ENCODE assay signal across 26 mouse cellular contexts in the genomic region with DNA sequence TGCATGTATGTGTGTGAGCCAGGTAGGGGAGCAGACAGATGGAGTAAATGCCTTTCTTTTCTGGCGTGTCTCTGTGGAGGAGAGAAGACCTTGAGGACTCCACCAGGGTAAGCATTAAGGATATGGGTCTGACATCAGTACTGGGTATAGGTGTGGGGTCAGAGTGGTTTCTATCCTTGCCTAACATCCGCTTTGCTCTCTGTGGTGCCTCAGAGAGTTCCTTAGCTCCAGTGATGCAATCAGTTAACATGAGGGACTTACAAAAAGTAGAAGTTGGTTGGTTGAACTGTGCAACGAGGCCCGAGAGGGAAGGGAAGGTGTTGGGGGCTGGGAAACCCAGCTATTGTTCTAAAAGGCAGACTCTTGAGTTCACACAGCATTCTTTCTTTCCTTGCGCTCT. TPM values are rescaled to one million over a fixed set of nuclear protein-coding genes. Genes with fewer than 3 reads are reported as not detected.
DNase-seq lines count a peak whose midpoint lies in the region; ATAC-seq and TF ChIP-seq lines count a peak whose summit lies in the region.
"Had no signal": no experiment of that assay in that cellular context is flagged by ENCODE, and none has a peak within 500 bp of the region (broad histone marks: within the 10 kb centered on the region; RNA-seq: fewer than 3 reads in every experiment).

No protein-coding gene starts in this region.

- no peak for TF ChIP-seq CTCF in MEL (IDR thresholded peaks at IDR 0.05 in 2 of 3, conservative IDR thresholded peaks at IDR 0.05 in 1 of 3; ENCODE audit: control insufficient read depth in 1 of 3, insufficient read depth in 1 of 3, low read depth in 2 of 3, low read length in 3 of 3, poor library complexity in 1 of 3, severe bottlenecking in 1 of 3)
- TF ChIP-seq CTCF in left cerebral cortex, adult 2 months (IDR thresholded peaks at IDR 0.05), result no peak

- no peaks in the 10 kb centered on the region for H3K79me2 ChIP-seq in MEL (ENCODE audit: control insufficient read depth, insufficient read depth, low read length, poor library complexity)

- H3K27me3 ChIP-seq in MEL (ENCODE audit: control insufficient read depth in 1 of 2, insufficient read depth in 2 of 2, low read length in 2 of 2), result peaks cover 0 to 4% of the 10 kb centered on the region in 2 experiments; a peak in 1 of 4 replicates
- H3K27me3 ChIP-seq in liver, embryonic 15.5 days, result no peaks in the 10 kb centered on the region
- H3K27me3 ChIP-seq: forebrain, embryonic 15.5 days had no signal

- peaks cover 0 to 10% of the 10 kb centered on the region in 2 experiments; a peak in 1 of 4 replicates for H3K4me1 ChIP-seq in MEL (ENCODE audit: control insufficient read depth in 1 of 2, insufficient read depth in 2 of 2, low read length in 2 of 2)
- H3K4me1 ChIP-seq in liver, embryonic 15.5 days (replicated peaks), result no peaks in the 10 kb centered on the region
- H3K4me1 ChIP-seq: forebrain, embryonic 15.5 days; heart, embryonic 10.5 days had no signal

- intact Hi-C loops in left cerebral cortex, adult 2 months (cut with DNase I), result no loop called here

- TF ChIP-seq POLR2A in MEL (IDR thresholded peaks at IDR 0.05; ENCODE audit: control insufficient read depth in 1 of 2, insufficient read depth in 1 of 2, low read depth in 1 of 2, low read length in 2 of 2, poor library complexity in 1 of 2), result no peak

- WGBS in liver, embryonic 15.5 days (ENCODE audit: insufficient replicate concordance), result 22% methylated on average over 5 of the region's 5 CpGs

- no peak for TF ChIP-seq EP300 in MEL (IDR thresholded peaks at IDR 0.05; ENCODE audit: low read depth in 1 of 2, low read length in 2 of 2)

- H3K27ac ChIP-seq in MEL (ENCODE audit: control insufficient read depth, low read depth, low read length), result no peak overlapping the region
- peak overlapping the region; percentile 55 for H3K27ac ChIP-seq in liver, embryonic 15.5 days (replicated peaks)
- H3K27ac ChIP-seq in left cerebral cortex, adult 2 months, result no peak overlapping the region
- H3K27ac ChIP-seq: forebrain, embryonic 15.5 days; heart, embryonic 10.5 days; hindbrain, embryonic 14.5 days; stomach, postnatal 0 days had no signal

- no peaks in the 10 kb centered on the region for H3K9me3 ChIP-seq in MEL (replicated peaks; ENCODE audit: insufficient read depth, low read length)
- no peaks in the 10 kb centered on the region for H3K9me3 ChIP-seq in liver, embryonic 15.5 days (replicated peaks)
- H3K9me3 ChIP-seq: forebrain, embryonic 15.5 days; heart, embryonic 10.5 days had no signal

- H3K9ac ChIP-seq in MEL (ENCODE audit: control insufficient read depth, low read depth, low read length, poor library complexity, severe bottlenecking), result peak overlapping the region; percentile 21
- H3K9ac ChIP-seq in liver, embryonic 15.5 days, result no peak overlapping the region
- H3K9ac ChIP-seq: forebrain, embryonic 15.5 days; hindbrain, embryonic 14.5 days had no signal

- no peak overlapping the region for H3K4me2 ChIP-seq in liver, embryonic 15.5 days
- H3K4me2 ChIP-seq: forebrain, embryonic 15.5 days; hindbrain, embryonic 14.5 days had no signal

- TF ChIP-seq RAD21 in MEL (IDR thresholded peaks at IDR 0.05; ENCODE audit: low read depth, low read length), result no peak

- peaks cover 0 to 4% of the 10 kb centered on the region in 2 experiments; a peak in 2 of 4 replicates for H3K36me3 ChIP-seq in MEL (ENCODE audit: control insufficient read depth in 1 of 2, insufficient read depth in 2 of 2, low read length in 2 of 2)
- no peaks in the 10 kb centered on the region for H3K36me3 ChIP-seq in liver, embryonic 15.5 days (replicated peaks)
- H3K36me3 ChIP-seq: forebrain, embryonic 15.5 days; heart, embryonic 10.5 days had no signal

- peak; percentile 26 to 47 for DNase-seq in lung, adult 18-20 months
- no peak for DNase-seq in lung, postnatal 10 days
- peak; percentile 66 for DNase-seq in MEL (ENCODE audit: low read depth, low spot score)
- peak; percentile 27 to 57 for DNase-seq in monocyte, adult 2 months (ENCODE audit: low read depth in 1 of 2, low spot score in 2 of 2)
- DNase-seq in right cerebral cortex, postnatal 4 days, result no peak
- no peak for DNase-seq in adrenal gland, adult 18-20 months (ENCODE audit: low spot score in 2 of 2)
- DNase-seq in left cerebral cortex, adult 2 months (ENCODE audit: extremely low spot score in 1 of 2, low spot score in 2 of 2), result no peak
- DNase-seq: adrenal gland, adult 8-10 months; cerebellum, adult 11-12 months; cerebellum, postnatal 14 days; embryo, embryonic 11 days; gastrocnemius, postnatal 25 days; kidney, adult 9 months; kidney, postnatal 36 days; left cerebral cortex, postnatal 4 days; right cerebral cortex, adult 18-20 months had no signal

- no peak overlapping the region for H3K4me3 ChIP-seq in MEL (ENCODE audit: control insufficient read depth in 1 of 2, insufficient read depth in 1 of 2, low read depth in 2 of 2, low read length in 2 of 2)
- H3K4me3 ChIP-seq in liver, embryonic 15.5 days (replicated peaks), result no peak overlapping the region
- H3K4me3 ChIP-seq in left cerebral cortex, adult 2 months, result no peak overlapping the region
- H3K4me3 ChIP-seq: forebrain, embryonic 15.5 days; heart, embryonic 10.5 days had no signal

- peak; percentile 35; the same call in 1 of the 2 replicates for ATAC-seq in liver, embryonic 15.5 days (ENCODE audit: insufficient read depth)
- ATAC-seq: forebrain, embryonic 15.5 days; midbrain, embryonic 16.5 days had no signal

TF ChIP-seq in MEL, 35 proteins besides CTCF, POLR2A, EP300 and RAD21:
- TF ChIP-seq GATA1 (IDR thresholded peaks at IDR 0.05; ENCODE audit: low read depth, low read length) (0 out of 2 replicates have a peak, but pooled peaks have one; percentile 24), HCFC1 (IDR thresholded peaks at IDR 0.05; ENCODE audit: low read depth, low read length) (no peak), BHLHE40 (IDR thresholded peaks at IDR 0.05; ENCODE audit: borderline replicate concordance, low read depth, low read length) (no peak), MYC (IDR thresholded peaks at IDR 0.05; ENCODE audit: low read depth, low read length) (0 out of 2 replicates have a peak, but pooled peaks have one; percentile 53), NRF1 (IDR thresholded peaks at IDR 0.05; ENCODE audit: insufficient read depth, low read depth, low read length, poor library complexity, severe bottlenecking) (no peak), JUND (IDR thresholded peaks at IDR 0.05; ENCODE audit: low read depth, low read length) (no peak), TCF12 (IDR thresholded peaks at IDR 0.05; ENCODE audit: low read depth, low read length) (no peak), MAZ (IDR thresholded peaks at IDR 0.05; ENCODE audit: low read depth, low read length) (no peak), GABPA (IDR thresholded peaks at IDR 0.05; ENCODE audit: low read depth, low read length) (no peak), TBP (IDR thresholded peaks at IDR 0.05; ENCODE audit: low read depth, low read length) (no peak), USF2 (IDR thresholded peaks at IDR 0.05; ENCODE audit: borderline replicate concordance in 1 of 2, insufficient read depth in 1 of 2, low read depth in 1 of 2, low read length in 2 of 2) (no peak)

RNA-seq across cellular contexts. Expression of gene Mcemp1, which starts 1.1 kb away (rescaled TPM):
- total RNA-seq in MEL (2012; rRNA removed), result not detected in 2 replicates
- not detected for polyA plus RNA-seq in MEL (2012; ENCODE audit: insufficient read depth in 1 of 2, insufficient read length in 2 of 2, low read depth in 1 of 2, low replicate concordance in 2 of 2, missing spikeins in 1 of 2)
- polyA plus RNA-seq in liver, embryonic 15.5 days (2015; fragmentation: Nextera tagmentation; extraction: Ambion mirVana), result 8.2 and 8.9 TPM in 2 replicates
- total RNA-seq in adrenal gland, adult 18-20 months (2021), result under 1 TPM in 1 of 2 experiments, not detected in 1; 0.32 TPM
- total RNA-seq in left cerebral cortex, adult 2 months (2021), result under 1 TPM; 0.23 to 0.37 TPM
- total RNA-seq: gastrocnemius, postnatal 25 days; megakaryocyte-erythroid progenitor cell, adult 5-6 weeks had no signal

RNA-seq across cellular contexts. Expression of gene Fcor, which starts 7.8 kb away (rescaled TPM):
- total RNA-seq in MEL (2012; rRNA removed), result 0.59 TPM in 1 of 2 replicates, not detected in the other
- polyA plus RNA-seq in MEL (2012; ENCODE audit: insufficient read depth in 1 of 2, insufficient read length in 2 of 2, low read depth in 1 of 2, low replicate concordance in 2 of 2, missing spikeins in 1 of 2), result under 1 TPM in 1 of 2 experiments, not detected in 1; 0.84 TPM
- polyA plus RNA-seq in liver, embryonic 15.5 days (2015; fragmentation: Nextera tagmentation; extraction: Ambion mirVana), result 2.6 and 3.5 TPM in 2 replicates
- total RNA-seq in adrenal gland, adult 18-20 months (2021), result 100 to 1,000 TPM in 1 of 2 experiments, 10 to 100 TPM in 1; 37.9 to 110 TPM
- total RNA-seq in left cerebral cortex, adult 2 months (2021), result 10 to 100 TPM; 10.8 to 14.2 TPM

RNA-seq across cellular contexts. Expression of gene Retn, which starts 8.8 kb away (rescaled TPM):
- total RNA-seq in MEL (2012; rRNA removed), result 0.23 and 0.33 TPM in 2 replicates
- polyA plus RNA-seq in MEL (2012; ENCODE audit: insufficient read depth in 1 of 2, insufficient read length in 2 of 2, low read depth in 1 of 2, low replicate concordance in 2 of 2, missing spikeins in 1 of 2), result 1 to 10 TPM in 1 of 2 experiments, not detected in 1; 1.1 TPM
- polyA plus RNA-seq in liver, embryonic 15.5 days (2015; fragmentation: Nextera tagmentation; extraction: Ambion mirVana), result not detected in 2 replicates
- total RNA-seq in adrenal gland, adult 18-20 months (2021), result 100 to 1,000 TPM; 182 to 325 TPM
- total RNA-seq in left cerebral cortex, adult 2 months (2021), result 1 to 10 TPM in 1 of 2 experiments, under 1 TPM in 1; 0.79 to 1.2 TPM
- total RNA-seq: megakaryocyte-erythroid progenitor cell, adult 5-6 weeks had no signal
- polyA plus RNA-seq: forebrain, embryonic 15.5 days; heart, postnatal 0 days; liver, adult 2 months; stomach, postnatal 0 days had no signal

RNA-seq across cellular contexts. Expression of gene Trappc5, which starts 11.7 kb away (rescaled TPM):
- total RNA-seq in MEL (2012; rRNA removed), result 41.9 and 48.6 TPM in 2 replicates
- 10 to 100 TPM in 1 of 2 experiments, not detected in 1; 43.0 TPM for polyA plus RNA-seq in MEL (2012; ENCODE audit: insufficient read depth in 1 of 2, insufficient read length in 2 of 2, low read depth in 1 of 2, low replicate concordance in 2 of 2, missing spikeins in 1 of 2)
- polyA plus RNA-seq in liver, embryonic 15.5 days (2015; fragmentation: Nextera tagmentation; extraction: Ambion mirVana), result 13.2 and 15.1 TPM in 2 replicates
- 10 to 100 TPM; 22.4 to 23.6 TPM for total RNA-seq in adrenal gland, adult 18-20 months (2021)
- total RNA-seq in left cerebral cortex, adult 2 months (2021), result 10 to 100 TPM; 26.4 to 27.2 TPM

RNA-seq across cellular contexts. Expression of gene Fcer2a, which starts 29.6 kb away (rescaled TPM):
- total RNA-seq in MEL (2012; rRNA removed), result not detected in 2 replicates
- polyA plus RNA-seq in MEL (2012; ENCODE audit: insufficient read depth in 1 of 2, insufficient read length in 2 of 2, low read depth in 1 of 2, low replicate concordance in 2 of 2, missing spikeins in 1 of 2), result under 1 TPM in 1 of 2 experiments, not detected in 1; 0.07 TPM
- 0.05 and 0.08 TPM in 2 replicates for polyA plus RNA-seq in liver, embryonic 15.5 days (2015; fragmentation: Nextera tagmentation; extraction: Ambion mirVana)
- total RNA-seq in adrenal gland, adult 18-20 months (2021), result under 1 TPM in 1 of 2 experiments, not detected in 1; 0.35 TPM
- total RNA-seq in left cerebral cortex, adult 2 months (2021), result not detected
- total RNA-seq: left cerebral cortex, adult 18-20 months; left cerebral cortex, postnatal 4 days had no signal

Comparison
In these comparisons a context has a peak if more than half of its experiments do, and no peak if none do; other contexts are left out.
1. DNase-seq: peak in lung, adult 18-20 months (2 of 2), MEL (single experiment) and monocyte, adult 2 months (2 of 2); none in lung, postnatal 10 days (single experiment), right cerebral cortex, postnatal 4 days (single experiment), adrenal gland, adult 18-20 months (0 of 2) and left cerebral cortex, adult 2 months (0 of 2).
2. RNA of gene Retn, which starts 8.8 kb away (total RNA-seq): 182 to 325 TPM in adrenal gland, adult 18-20 months; 0.79 to 1.2 TPM in left cerebral cortex, adult 2 months and 0.23 to 0.33 TPM in MEL; every median in the first group is over 10 times any median in the second.